Mouse (Mus musculus): Measurements from ENCODE around the gene Xpc. TPM values are rescaled to one million over a fixed set of nuclear protein-coding genes. Genes with fewer than 3 reads are reported as not detected.

Gene Xpc
- polyA plus RNA-seq, 1 experiment from 2014 or later, result 20.4 TPM

GRCm38 (mm10) chr6:91488496-91489212 lies 27.0 kb downstream of the Xpc start:
- no peaks in the 10 kb centered on the region for H3K4me1 ChIP-seq (ENCODE audit: control insufficient read depth, insufficient read depth, low read length)
- H3K9ac ChIP-seq (ENCODE audit: low read depth, low read length), result no peak overlapping the region
- H3K27ac ChIP-seq (ENCODE audit: low read length), result no peak overlapping the region
- ATAC-seq, result no peak
- H3K9me3 ChIP-seq (replicated peaks; ENCODE audit: control insufficient read depth, low read length, poor library complexity, severe bottlenecking), result no peaks in the 10 kb centered on the region
- H3K4me3 ChIP-seq (ENCODE audit: low read depth, low read length), result no peak overlapping the region
- peaks cover 42% of the 10 kb centered on the region for H3K36me3 ChIP-seq (ENCODE audit: control insufficient read depth, insufficient read depth, low read length)
- 83% methylated on average over 9 of the region's 9 CpGs for WGBS
- H3K27me3 ChIP-seq (ENCODE audit: control insufficient read depth, insufficient read depth, low read depth, low read length), result no peaks in the 10 kb centered on the region
- no peak overlapping the region for H3K4me2 ChIP-seq (ENCODE audit: low read length)

- no peak overlapping the region for H3K4me2 ChIP-seq (ENCODE audit: low read length)
- H3K36me3 ChIP-seq (ENCODE audit: control insufficient read depth, insufficient read depth, low read length), result peaks cover 53% of the 10 kb centered on the region
- no peak overlapping the region for H3K27ac ChIP-seq (ENCODE audit: low read length)
- no peaks in the 10 kb centered on the region for H3K27me3 ChIP-seq (ENCODE audit: control insufficient read depth, insufficient read depth, low read depth, low read length)
- H3K4me1 ChIP-seq (ENCODE audit: control insufficient read depth, insufficient read depth, low read length), result no peaks in the 10 kb centered on the region
- no peak overlapping the region for H3K4me3 ChIP-seq (ENCODE audit: low read depth, low read length)
- ATAC-seq, result no peak
- H3K9me3 ChIP-seq (replicated peaks; ENCODE audit: control insufficient read depth, low read length, poor library complexity, severe bottlenecking), result no peaks in the 10 kb centered on the region
- 95% methylated on average over 15 of the region's 15 CpGs for WGBS
- H3K9ac ChIP-seq (ENCODE audit: low read depth, low read length), result no peak overlapping the region
These were observed 28.8 kb downstream of the Xpc start for GRCm38 (mm10) chr6:91486736-91487453.

GRCm38 (mm10) chr6:91483371-91483770 lies 32.3 kb downstream of the Xpc start:
- WGBS, result 98% methylated on average over 2 of the region's 2 CpGs
- no peak overlapping the region for H3K9ac ChIP-seq (ENCODE audit: low read depth, low read length)
- H3K4me3 ChIP-seq (ENCODE audit: low read depth, low read length), result no peak overlapping the region
- no peak overlapping the region for H3K4me2 ChIP-seq (ENCODE audit: low read length)
- no peaks in the 10 kb centered on the region for H3K27me3 ChIP-seq (ENCODE audit: control insufficient read depth, insufficient read depth, low read depth, low read length)
- H3K4me1 ChIP-seq (ENCODE audit: control insufficient read depth, insufficient read depth, low read length), result no peaks in the 10 kb centered on the region
- H3K27ac ChIP-seq (ENCODE audit: low read length), result no peak overlapping the region
- H3K9me3 ChIP-seq (replicated peaks; ENCODE audit: control insufficient read depth, low read length, poor library complexity, severe bottlenecking), result no peaks in the 10 kb centered on the region
- ATAC-seq, result no peak
- H3K36me3 ChIP-seq (ENCODE audit: control insufficient read depth, insufficient read depth, low read length), result peaks cover 72% of the 10 kb centered on the region

DNA sequence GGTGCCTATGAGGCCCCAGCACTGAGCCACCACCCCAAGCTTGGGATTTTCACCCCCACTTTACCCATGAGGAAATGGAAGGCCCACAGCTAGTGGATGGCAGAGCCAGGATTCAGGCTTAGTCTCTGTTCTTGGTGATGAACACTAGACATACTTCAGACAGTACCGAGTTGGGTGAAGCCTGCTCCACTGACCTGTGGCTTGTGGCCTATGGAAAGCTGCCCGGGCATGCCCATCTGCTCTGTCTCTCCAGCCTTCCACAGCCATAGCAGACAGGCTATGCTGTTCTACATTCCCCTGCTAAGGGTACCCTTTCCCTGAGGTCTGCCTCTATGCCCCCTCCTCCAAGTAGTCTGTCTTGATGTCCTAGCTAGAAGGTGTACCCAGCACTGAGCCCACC lies 39.1 kb downstream of the Xpc start:
- Histone ChIP-seq H3K27ac (ENCODE audit: low read length) (no peak overlapping the region), H3K4me2 (ENCODE audit: low read length) (no peak overlapping the region), H3K36me3 (ENCODE audit: control insufficient read depth, insufficient read depth, low read length) (peaks cover 33% of the 10 kb centered on the region), H3K9me3 (replicated peaks; ENCODE audit: control insufficient read depth, low read length, poor library complexity, severe bottlenecking) (no peaks in the 10 kb centered on the region), H3K4me3 (ENCODE audit: low read depth, low read length) (no peak overlapping the region), H3K27me3 (ENCODE audit: control insufficient read depth, insufficient read depth, low read depth, low read length) (no peaks in the 10 kb centered on the region), H3K9ac (ENCODE audit: low read depth, low read length) (no peak overlapping the region), H3K4me1 (ENCODE audit: control insufficient read depth, insufficient read depth, low read length) (peaks cover 24% of the 10 kb centered on the region)
- WGBS, result 97% methylated on average over 2 of the region's 2 CpGs
- no peak for ATAC-seq

GRCm38 (mm10) chr6:91474441-91475190 lies 41.1 kb downstream of the Xpc start:
- no peaks in the 10 kb centered on the region for H3K27me3 ChIP-seq (ENCODE audit: control insufficient read depth, insufficient read depth, low read depth, low read length)
- 57% methylated on average over 9 of the region's 9 CpGs for WGBS
- H3K4me1 ChIP-seq (ENCODE audit: control insufficient read depth, insufficient read depth, low read length), result peaks cover 24% of the 10 kb centered on the region
- ATAC-seq, result no peak
- H3K4me2 ChIP-seq (ENCODE audit: low read length), result peak overlapping the region; percentile 92
- no peaks in the 10 kb centered on the region for H3K9me3 ChIP-seq (replicated peaks; ENCODE audit: control insufficient read depth, low read length, poor library complexity, severe bottlenecking)
- H3K9ac ChIP-seq (ENCODE audit: low read depth, low read length), result peak overlapping the region; percentile 86
- peaks cover 22% of the 10 kb centered on the region for H3K36me3 ChIP-seq (ENCODE audit: control insufficient read depth, insufficient read depth, low read length)
- peak overlapping the region; percentile 74 for H3K4me3 ChIP-seq (ENCODE audit: low read depth, low read length)
- H3K27ac ChIP-seq (ENCODE audit: low read length), result no peak overlapping the region

GRCm38 (mm10) chr6:91473805-91474440 lies 41.8 kb downstream of the Xpc start:
- H3K9ac ChIP-seq (ENCODE audit: low read depth, low read length), result peak overlapping the region; percentile 86
- peak; percentile 71 for ATAC-seq
- peak overlapping the region; percentile 74 for H3K4me3 ChIP-seq (ENCODE audit: low read depth, low read length)
- no peaks in the 10 kb centered on the region for H3K27me3 ChIP-seq (ENCODE audit: control insufficient read depth, insufficient read depth, low read depth, low read length)
- H3K27ac ChIP-seq (ENCODE audit: low read length), result peak overlapping the region; percentile 60
- WGBS, result 0% methylated on average over 27 of the region's 27 CpGs
- peak overlapping the region; percentile 92 for H3K4me2 ChIP-seq (ENCODE audit: low read length)
- no peaks in the 10 kb centered on the region for H3K9me3 ChIP-seq (replicated peaks; ENCODE audit: control insufficient read depth, low read length, poor library complexity, severe bottlenecking)
- peaks cover 17% of the 10 kb centered on the region for H3K36me3 ChIP-seq (ENCODE audit: control insufficient read depth, insufficient read depth, low read length)
- H3K4me1 ChIP-seq (ENCODE audit: control insufficient read depth, insufficient read depth, low read length), result peaks cover 24% of the 10 kb centered on the region

DNA sequence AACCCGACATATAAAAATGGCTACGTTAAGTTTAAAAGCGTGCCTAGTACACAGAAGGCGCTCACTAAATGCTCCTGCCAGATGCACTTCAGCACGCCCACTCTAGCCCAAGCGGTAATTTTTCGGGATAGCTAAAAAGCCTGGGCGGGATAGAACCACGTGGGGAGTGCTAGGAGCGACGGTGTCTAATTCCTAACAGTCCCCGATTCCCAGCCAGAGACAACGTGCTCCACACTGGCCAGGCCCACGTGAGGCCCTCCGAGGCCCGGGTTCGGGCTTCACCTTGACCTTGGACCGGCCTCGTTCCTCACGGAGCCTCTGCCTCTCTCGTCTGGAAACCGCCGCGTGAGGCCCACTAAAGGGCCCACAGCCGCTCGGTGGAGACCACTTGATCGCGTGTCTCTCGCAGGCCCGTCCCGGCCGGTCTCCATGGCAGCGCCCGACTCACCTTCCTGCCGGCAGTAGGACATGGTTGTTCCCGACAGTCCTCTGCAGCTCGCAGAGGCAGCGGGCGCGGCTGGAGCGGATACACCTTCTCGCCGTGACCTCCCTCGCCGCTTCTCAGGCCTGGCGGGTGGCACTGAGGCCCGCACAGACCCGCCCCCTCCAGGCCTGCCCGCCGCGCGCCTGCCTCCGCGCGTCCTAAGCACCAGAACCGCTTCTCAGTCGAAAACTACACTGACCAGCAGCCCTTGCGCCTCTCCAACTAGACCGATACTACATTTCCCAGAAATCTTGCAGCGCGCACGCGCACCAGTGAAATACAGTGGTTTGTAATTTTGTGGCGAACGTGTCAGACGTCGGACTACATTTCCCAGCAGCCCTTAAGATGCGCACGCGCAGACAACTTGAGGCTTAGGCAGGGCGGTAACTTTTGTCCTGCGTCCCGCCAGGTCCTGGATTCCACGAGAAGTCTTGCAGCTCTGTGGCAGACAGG lies 42.6 kb downstream of the Xpc start, which contains the start of the genes Chchd4 and Tmem43:
Chchd4 (minus strand) TSS at position 679 of the 937 bp plus-strand sequence.
Tmem43 (plus strand) TSS at position 836 of the 937 bp plus-strand sequence.
- WGBS, result under 1% methylated on average over 74 of the region's 74 CpGs
- H3K4me3 ChIP-seq (ENCODE audit: low read depth, low read length), result peak within 1 kb of the TSS; percentile 74
- H3K4me2 ChIP-seq (ENCODE audit: low read length), result peak within 1 kb of the TSS; percentile 92
- no peaks in the 10 kb centered on the region for H3K9me3 ChIP-seq (replicated peaks; ENCODE audit: control insufficient read depth, low read length, poor library complexity, severe bottlenecking)
- H3K27ac ChIP-seq (ENCODE audit: low read length), result peak within 1 kb of the TSS; percentile 77
- ATAC-seq, result peak; percentile 97
- peak within 1 kb of the TSS; percentile 86 for H3K9ac ChIP-seq (ENCODE audit: low read depth, low read length)
- peaks cover 9% of the 10 kb centered on the region for H3K36me3 ChIP-seq (ENCODE audit: control insufficient read depth, insufficient read depth, low read length)
- H3K4me1 ChIP-seq (ENCODE audit: control insufficient read depth, insufficient read depth, low read length), result peaks cover 24% of the 10 kb centered on the region
- no peaks in the 10 kb centered on the region for H3K27me3 ChIP-seq (ENCODE audit: control insufficient read depth, insufficient read depth, low read depth, low read length)

DNA sequence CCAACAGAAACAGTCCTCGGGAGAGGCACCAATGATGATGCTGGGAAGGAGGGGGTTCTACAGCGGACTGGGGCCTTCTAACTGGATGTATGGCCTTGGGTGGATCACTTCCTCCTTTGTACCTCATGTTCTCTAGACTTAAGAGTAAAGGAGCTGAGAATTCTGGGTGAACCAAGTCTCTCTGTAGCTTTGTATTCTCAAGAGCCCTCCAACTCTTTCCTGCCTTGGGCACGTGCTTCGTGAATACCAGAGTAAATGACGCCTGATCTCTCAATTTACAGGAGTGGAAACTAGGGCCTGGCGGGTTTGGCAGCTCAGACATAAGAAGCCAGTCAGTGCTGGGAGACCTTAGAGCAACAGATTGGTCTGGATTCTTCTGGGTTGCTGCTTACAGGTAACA lies 43.4 kb downstream of the Xpc start:
- Histone ChIP-seq H3K4me2 (ENCODE audit: low read length) (peak overlapping the region; percentile 83), H3K9ac (ENCODE audit: low read depth, low read length) (peak overlapping the region; percentile 82), H3K36me3 (ENCODE audit: control insufficient read depth, insufficient read depth, low read length) (peaks cover 5% of the 10 kb centered on the region), H3K9me3 (replicated peaks; ENCODE audit: control insufficient read depth, low read length, poor library complexity, severe bottlenecking) (no peaks in the 10 kb centered on the region), H3K4me3 (ENCODE audit: low read depth, low read length) (peak overlapping the region; percentile 74), H3K4me1 (ENCODE audit: control insufficient read depth, insufficient read depth, low read length) (peaks cover 24% of the 10 kb centered on the region), H3K27ac (ENCODE audit: low read length) (peak overlapping the region; percentile 77; the same call in 1 of the 2 replicates), H3K27me3 (ENCODE audit: control insufficient read depth, insufficient read depth, low read depth, low read length) (no peaks in the 10 kb centered on the region)
- no peak for ATAC-seq
- 31% methylated on average over 6 of the region's 6 CpGs for WGBS
